ENCODE assay signal across 20 mouse cellular contexts in genomic region chr16:39881525-39881924, GRCm38 (mm10).
DNase-seq lines count a peak whose midpoint lies in the region; ATAC-seq and TF ChIP-seq lines count a peak whose summit lies in the region.
"Had no signal": no experiment of that assay in that cellular context is flagged by ENCODE, and none has a peak within 500 bp of the region (broad histone marks: within the 10 kb centered on the region; RNA-seq: fewer than 3 reads in every experiment).

No protein-coding gene starts in this region.

- no peak for DNase-seq in forebrain, postnatal 0 days
- DNase-seq in right cerebral cortex, adult 18-20 months: peak; percentile 9
- no peak for DNase-seq in right cerebral cortex, postnatal 25 days
- peak; percentile 69 for DNase-seq in Muller cell, postnatal 12 days (ENCODE audit: inconsistent ontology term)
- no peak for DNase-seq in lung, postnatal 4 days
- DNase-seq: adrenal gland, postnatal 14 days; B cell, adult 2 months; cerebellum, adult 2 months; cerebellum, postnatal 10 days; gastrocnemius, postnatal 14 days; heart, adult 2 months; heart, postnatal 36 days had no signal

- H3K9ac ChIP-seq in forebrain, postnatal 0 days: no peak overlapping the region
- no peak overlapping the region for H3K9ac ChIP-seq in forebrain, embryonic 13.5 days
- H3K9ac ChIP-seq: embryonic facial prominence, embryonic 12.5 days; forebrain, embryonic 12.5 days; hindbrain, embryonic 15.5 days had no signal

- peak; percentile 45; the same call in 1 of the 2 replicates for ATAC-seq in forebrain, postnatal 0 days
- ATAC-seq in forebrain, embryonic 13.5 days: no peak
- ATAC-seq: CD4-positive, CD25-positive, alpha-beta regulatory T cell, adult 4 months; intestine, embryonic 16.5 days had no signal

- no peaks in the 10 kb centered on the region for H3K36me3 ChIP-seq in forebrain, postnatal 0 days (ENCODE audit: insufficient read depth)
- H3K36me3 ChIP-seq in forebrain, embryonic 13.5 days (ENCODE audit: poor library complexity, severe bottlenecking): no peaks in the 10 kb centered on the region
- H3K36me3 ChIP-seq: embryonic facial prominence, embryonic 12.5 days; forebrain, embryonic 12.5 days; G1E; hindbrain, embryonic 15.5 days had no signal

- no peak for TF ChIP-seq CTCF in forebrain, postnatal 0 days (IDR thresholded peaks at IDR 0.05; ENCODE audit: low read depth)

- H3K27me3 ChIP-seq in forebrain, postnatal 0 days (ENCODE audit: insufficient read depth, low read length): no peaks in the 10 kb centered on the region
- no peaks in the 10 kb centered on the region for H3K27me3 ChIP-seq in forebrain, embryonic 13.5 days
- H3K27me3 ChIP-seq: embryonic facial prominence, embryonic 12.5 days; forebrain, embryonic 12.5 days; hindbrain, embryonic 15.5 days had no signal

- H3K4me3 ChIP-seq in forebrain, postnatal 0 days (ENCODE audit: low read depth, low read length): no peak overlapping the region
- H3K4me3 ChIP-seq in forebrain, embryonic 13.5 days: no peak overlapping the region
- H3K4me3 ChIP-seq: embryonic facial prominence, embryonic 12.5 days; forebrain, embryonic 12.5 days; heart, adult 2 months; hindbrain, embryonic 15.5 days had no signal

- H3K27ac ChIP-seq in forebrain, postnatal 0 days (ENCODE audit: low read depth, low read length): no peak overlapping the region
- H3K27ac ChIP-seq in forebrain, embryonic 13.5 days: no peak overlapping the region
- H3K27ac ChIP-seq: embryonic facial prominence, embryonic 12.5 days; forebrain, embryonic 12.5 days; heart, adult 2 months; hindbrain, embryonic 15.5 days had no signal

- no peaks in the 10 kb centered on the region for H3K9me3 ChIP-seq in forebrain, postnatal 0 days (ENCODE audit: low read length)
- no peaks in the 10 kb centered on the region for H3K9me3 ChIP-seq in forebrain, embryonic 13.5 days (replicated peaks)
- H3K9me3 ChIP-seq: embryonic facial prominence, embryonic 12.5 days; forebrain, embryonic 12.5 days; G1E; hindbrain, embryonic 15.5 days had no signal

- no peak overlapping the region for H3K4me2 ChIP-seq in forebrain, postnatal 0 days (ENCODE audit: low read depth)
- H3K4me2 ChIP-seq in forebrain, embryonic 13.5 days: no peak overlapping the region
- H3K4me2 ChIP-seq: embryonic facial prominence, embryonic 12.5 days; forebrain, embryonic 12.5 days; heart, embryonic 11.5 days; hindbrain, embryonic 15.5 days had no signal

- no peaks in the 10 kb centered on the region for H3K4me1 ChIP-seq in forebrain, postnatal 0 days (ENCODE audit: insufficient read depth)
- H3K4me1 ChIP-seq in forebrain, embryonic 13.5 days: no peaks in the 10 kb centered on the region
- H3K4me1 ChIP-seq: embryonic facial prominence, embryonic 12.5 days; forebrain, embryonic 12.5 days; hindbrain, embryonic 15.5 days had no signal

- 51% methylated on average over 5 of the region's 5 CpGs for WGBS in forebrain, postnatal 0 days
- WGBS in forebrain, embryonic 13.5 days: 51% methylated on average over 5 of the region's 5 CpGs

Comparison
In these comparisons a context has a peak if more than half of its experiments do, and no peak if none do; other contexts are left out.
1. DNase-seq: peak in right cerebral cortex, adult 18-20 months (single experiment) and Muller cell, postnatal 12 days (single experiment); none in forebrain, postnatal 0 days (single experiment), right cerebral cortex, postnatal 25 days (single experiment) and lung, postnatal 4 days (0 of 2).